Mouse (Mus musculus): ENCODE measurements around the gene Hist1h4m. TPM values are rescaled to one million over a fixed set of nuclear protein-coding genes. Genes with fewer than 3 reads are reported as not detected.
"Not testable (repeated sequence)": the region's sequence is repeated elsewhere in the genome, so short reads cannot be mapped to it uniquely, and the experiment has no call there.

The Hist1h4m gene
- polyA plus RNA-seq, 2 experiments from 2014 or later: 21.4 TPM; not detected in 1

GRCm38 (mm10) chr13:21811074-21811473, 472 bp upstream of the Hist1h4m start:
- not testable (repeated sequence) for ATAC-seq

- not testable (repeated sequence) for ATAC-seq
These were observed 546 bp downstream of the Hist1h4m start for GRCm38 (mm10) chr13:21812092-21812491.

- ATAC-seq: peak; percentile 64
These were observed 8.7 kb downstream of the Hist1h4m start for GRCm38 (mm10) chr13:21820082-21820890.

- no peak for ATAC-seq
These were observed 17.0 kb downstream of the Hist1h4m start for GRCm38 (mm10) chr13:21828511-21828910.

- no peak for ATAC-seq
These were observed 18.8 kb downstream of the Hist1h4m start for GRCm38 (mm10) chr13:21830344-21830743.

GRCm38 (mm10) chr13:21831418-21832394, 20.2 kb downstream of the Hist1h4m start, which contains the start of gene Hist1h4n:
TSS of gene Hist1h4n (minus strand) at chr13:21832196.
- peak; percentile 59 for ATAC-seq

GRCm38 (mm10) chr13:21833461-21833860, 21.9 kb downstream of the Hist1h4m start, which contains the start of the genes Hist1h2ap and Hist1h2br:
TSS of gene Hist1h2ap (minus strand) at chr13:21833507.
TSS of gene Hist1h2br (plus strand) at chr13:21833743.
- ATAC-seq: peak; percentile 82

GRCm38 (mm10) chr13:21840508-21840907, 29.0 kb downstream of the Hist1h4m start:
- peak; percentile 94 for ATAC-seq

GRCm38 (mm10) chr13:21846356-21846755, 34.8 kb downstream of the Hist1h4m start:
- peak; percentile 45 for ATAC-seq

- ATAC-seq: no peak
These were observed 36.3 kb downstream of the Hist1h4m start for GRCm38 (mm10) chr13:21847883-21848282.

GRCm38 (mm10) chr13:21850696-21851095, 39.1 kb downstream of the Hist1h4m start:
- not testable (repeated sequence) for ATAC-seq

- ATAC-seq: no peak
These were observed 40.8 kb downstream of the Hist1h4m start for GRCm38 (mm10) chr13:21852215-21852945.

- peak; percentile 23 for ATAC-seq
These were observed 43.6 kb downstream of the Hist1h4m start for GRCm38 (mm10) chr13:21855146-21855545.

- ATAC-seq: no peak
These were observed 44.2 kb downstream of the Hist1h4m start for GRCm38 (mm10) chr13:21855698-21856162.

GRCm38 (mm10) chr13:21861608-21862007, 50.1 kb downstream of the Hist1h4m start:
- no peak for ATAC-seq

Other genes with a start within 250 kb of the Hist1h4m start
- gene Olfr1364, start 230.0 kb upstream of the Hist1h4m start, polyA plus RNA-seq (2017; shearing (Covaris generic)): not detected
- not detected for gene Olfr1362, start 197.7 kb upstream of the Hist1h4m start, polyA plus RNA-seq (2017; shearing (Covaris generic))
- gene Olfr11, start 169.2 kb upstream of the Hist1h4m start, polyA plus RNA-seq (2017; shearing (Covaris generic)): not detected
- not detected for gene Olfr1361, start 148.4 kb upstream of the Hist1h4m start, polyA plus RNA-seq (2017; shearing (Covaris generic))
- not detected for gene Olfr1360, start 134.3 kb upstream of the Hist1h4m start, polyA plus RNA-seq (2017; shearing (Covaris generic))
- not detected for gene Olfr1359, start 113.6 kb upstream of the Hist1h4m start, polyA plus RNA-seq (2017; shearing (Covaris generic))
- gene Hist1h2bl, start 95.6 kb upstream of the Hist1h4m start, polyA plus RNA-seq (2017; shearing (Covaris generic)): not detected
- 10 to 100 TPM in 1 of 2 experiments, not detected in 1; 41.5 TPM for gene Hist1h2ai, start 95.3 kb upstream of the Hist1h4m start, polyA plus RNA-seq (2017; shearing (Covaris generic))
- gene Hist1h3h, start 94.1 kb upstream of the Hist1h4m start, polyA plus RNA-seq (2017; shearing (Covaris generic)): 1 to 10 TPM; 2.1 to 2.5 TPM
- gene Hist1h2bm, start 89.7 kb upstream of the Hist1h4m start, polyA plus RNA-seq (2017; shearing (Covaris generic)): 1 to 10 TPM; 1.8 to 2.5 TPM
- not detected for gene Hist1h4j, start 76.7 kb upstream of the Hist1h4m start, polyA plus RNA-seq (2017; shearing (Covaris generic))
- gene Hist1h4k, start 61.2 kb upstream of the Hist1h4m start, polyA plus RNA-seq (2017; shearing (Covaris generic)): 10 to 100 TPM in 1 of 2 experiments, 1 to 10 TPM in 1; 8.2 to 16.8 TPM
- gene Hist1h2ak, start 57.9 kb upstream of the Hist1h4m start, polyA plus RNA-seq (2017; shearing (Covaris generic)): 1 to 10 TPM in 1 of 2 experiments, not detected in 1; 2.1 TPM
- 1 to 10 TPM in 1 of 2 experiments, not detected in 1; 5.6 TPM for gene Hist1h2bn, start 57.6 kb upstream of the Hist1h4m start, polyA plus RNA-seq (2017; shearing (Covaris generic))
- 1 to 10 TPM; 3.6 to 5.1 TPM for gene Hist1h1b, start 31.1 kb upstream of the Hist1h4m start, polyA plus RNA-seq (2017; shearing (Covaris generic))
- not detected for gene Hist1h3i, start 28.4 kb upstream of the Hist1h4m start, polyA plus RNA-seq (2017; shearing (Covaris generic))
- gene Hist1h2an, start 24.5 kb upstream of the Hist1h4m start, polyA plus RNA-seq (2017; shearing (Covaris generic)): 1 to 10 TPM in 1 of 2 experiments, not detected in 1; 8.0 TPM
- gene Hist1h2bp, start 24.3 kb upstream of the Hist1h4m start, polyA plus RNA-seq (2017; shearing (Covaris generic)): not detected
- 1 to 10 TPM; 4.9 to 6.4 TPM for gene Hist1h2bq, start 1.5 kb upstream of the Hist1h4m start, polyA plus RNA-seq (2017; shearing (Covaris generic))
- not detected for gene Hist1h2ao, start 1.3 kb upstream of the Hist1h4m start, polyA plus RNA-seq (2017; shearing (Covaris generic))
- gene Hist1h4n, start 20.4 kb downstream of the Hist1h4m start, polyA plus RNA-seq (2017; shearing (Covaris generic)): 10 to 100 TPM in 1 of 2 experiments, not detected in 1; 12.8 TPM
- gene Hist1h2ap, start 21.8 kb downstream of the Hist1h4m start, polyA plus RNA-seq (2017; shearing (Covaris generic)): 100 to 1,000 TPM in 1 of 2 experiments, 10 to 100 TPM in 1; 94.5 to 115 TPM
- gene Hist1h2br, start 22.0 kb downstream of the Hist1h4m start, polyA plus RNA-seq (2017; shearing (Covaris generic)): 1 to 10 TPM; 4.7 to 6.5 TPM
- under 1 TPM in 1 of 2 experiments, not detected in 1; 0.37 TPM for gene Zfp184, start 133.3 kb downstream of the Hist1h4m start, polyA plus RNA-seq (2017; shearing (Covaris generic))
- gene Pom121l2, start 169.4 kb downstream of the Hist1h4m start, polyA plus RNA-seq (2017; shearing (Covaris generic)): not detected
- under 1 TPM in 1 of 2 experiments, not detected in 1; 0.74 TPM for gene Prss16, start 198.0 kb downstream of the Hist1h4m start, polyA plus RNA-seq (2017; shearing (Covaris generic))
- gene Hist1h2ah, start 223.8 kb downstream of the Hist1h4m start, polyA plus RNA-seq (2017; shearing (Covaris generic)): not detected
- gene Hist1h2bk, start 224.1 kb downstream of the Hist1h4m start, polyA plus RNA-seq (2017; shearing (Covaris generic)): 1 to 10 TPM in 1 of 2 experiments, not detected in 1; 4.8 TPM
- 1 to 10 TPM; 5.4 to 6.7 TPM for gene Hist1h4i, start 229.6 kb downstream of the Hist1h4m start, polyA plus RNA-seq (2017; shearing (Covaris generic))
- gene Hist1h2ag, start 231.2 kb downstream of the Hist1h4m start, polyA plus RNA-seq (2017; shearing (Covaris generic)): not detected
- gene Hist1h2bj, start 231.5 kb downstream of the Hist1h4m start, polyA plus RNA-seq (2017; shearing (Covaris generic)): 1 to 10 TPM; 3.8 to 9.5 TPM

Measured in CD4-positive, CD25-positive, alpha-beta regulatory T cell, adult 4 months (primary cell).